Mouse (Mus musculus) spleen, adult 18-20 months (tissue): Measurements from ENCODE around the gene Lcorl.
A peak's percentile ranks its signal among the peaks of the same experiment; 100 is the strongest.

Experiments
- DNase-seq, 2 experiments: peaks; one replicate each; pipeline ENCODE4 v3.0.0; 2022; ENCODE audit warnings: mixed read lengths in 2 of 2

Lcorl gene

GRCm38 (mm10) chr5:45857254-45858011, at the start of gene Lcorl:
Lcorl (minus strand) TSS chr5:45857615.
- peak; percentile 92 to 95 for DNase-seq

- no peak for DNase-seq
Observed at GRCm38 (mm10) chr5:45904683-45905082, 47.3 kb upstream of the Lcorl start.

GRCm38 (mm10) chr5:45903246-45903645, 45.8 kb upstream of the Lcorl start:
- DNase-seq = no peak

GRCm38 (mm10) chr5:45895362-45895761, 37.9 kb upstream of the Lcorl start:
- DNase-seq = no peak

- DNase-seq = no peak
Observed at GRCm38 (mm10) chr5:45893696-45894095, 36.3 kb upstream of the Lcorl start.

- DNase-seq = no peak
Observed at GRCm38 (mm10) chr5:45876328-45876727, 18.9 kb upstream of the Lcorl start.

GRCm38 (mm10) chr5:45875472-45875871, 18.1 kb upstream of the Lcorl start:
- DNase-seq = no peak

- DNase-seq = no peak
Observed at GRCm38 (mm10) chr5:45874284-45875030, 17.0 kb upstream of the Lcorl start.

GRCm38 (mm10) chr5:45858368-45858767, 953 bp upstream of the Lcorl start:
- no peak for DNase-seq

- no peak for DNase-seq
Observed at GRCm38 (mm10) chr5:45856876-45857253, 550 bp downstream of the Lcorl start.

GRCm38 (mm10) chr5:45856303-45856821, 1.1 kb downstream of the Lcorl start:
- DNase-seq = peak; percentile 33 to 44

- peak in 1 of 2 experiments; percentile 50 for DNase-seq
Observed at GRCm38 (mm10) chr5:45855526-45856302, 1.7 kb downstream of the Lcorl start.

GRCm38 (mm10) chr5:45844723-45845122, 12.7 kb downstream of the Lcorl start:
- no peak for DNase-seq

GRCm38 (mm10) chr5:45835131-45835530, 22.3 kb downstream of the Lcorl start:
- DNase-seq = no peak

GRCm38 (mm10) chr5:45811527-45811926, 45.9 kb downstream of the Lcorl start:
- DNase-seq = no peak

- DNase-seq = no peak
Observed at GRCm38 (mm10) chr5:45791864-45792263, 65.6 kb downstream of the Lcorl start.

GRCm38 (mm10) chr5:45790221-45790620, 67.2 kb downstream of the Lcorl start:
- DNase-seq = no peak

- no peak for DNase-seq
Observed at GRCm38 (mm10) chr5:45757502-45758121, 99.8 kb downstream of the Lcorl start.

GRCm38 (mm10) chr5:45737911-45738310, 119.5 kb downstream of the Lcorl start:
- no peak for DNase-seq

- DNase-seq = no peak
Observed at GRCm38 (mm10) chr5:45733751-45734150, 123.7 kb downstream of the Lcorl start.

- no peak for DNase-seq
Observed at GRCm38 (mm10) chr5:45718848-45719488, 138.4 kb downstream of the Lcorl start.

- no peak for DNase-seq
Observed at GRCm38 (mm10) chr5:45709653-45710052, 147.8 kb downstream of the Lcorl start.
